Mouse (Mus musculus): ENCODE data around the gene Phf2. TPM values are rescaled to one million over a fixed set of nuclear protein-coding genes. Genes with fewer than 3 reads are reported as not detected.

Gene Phf2
- polyA plus RNA-seq, 1 experiment from 2014 or later = 9.9 TPM

DNA sequence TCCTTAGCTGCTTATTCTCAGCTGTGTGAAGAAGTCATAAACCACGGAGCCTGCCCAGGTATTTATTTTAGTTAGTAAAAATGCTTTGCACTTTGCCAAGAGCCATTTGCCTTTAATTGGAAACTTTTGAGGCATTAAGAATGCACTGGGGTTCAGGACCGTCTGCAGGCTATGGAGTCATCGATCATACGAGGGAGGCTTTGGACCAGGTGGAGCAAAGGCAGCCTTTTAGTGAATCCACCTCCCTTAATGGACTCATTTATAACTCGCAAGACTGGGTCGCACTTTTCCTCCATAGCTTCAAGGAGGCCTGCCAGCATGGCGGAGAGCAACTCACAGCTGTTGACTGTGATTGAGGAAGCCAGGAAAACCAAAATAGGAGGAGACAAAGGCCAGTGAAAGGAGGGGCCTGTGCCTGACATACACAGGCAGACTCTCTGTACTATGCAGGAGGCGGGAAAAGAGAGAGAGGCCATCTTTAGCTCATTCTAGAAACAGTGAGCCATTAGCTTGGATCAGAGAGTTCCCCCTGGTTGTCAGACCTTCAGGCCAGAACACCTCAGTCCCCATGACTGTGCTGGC is 110.0 kb downstream of the Phf2 start:
- Histone ChIP-seq H3K9ac (ENCODE audit: low read length) (no peak overlapping the region), H3K4me2 (ENCODE audit: low read length) (no peak overlapping the region), H3K36me3 (ENCODE audit: control insufficient read depth, insufficient read depth, low read length) (no peaks in the 10 kb centered on the region), H3K27ac (ENCODE audit: low read depth) (no peak overlapping the region), H3K9me3 (ENCODE audit: control insufficient read depth, low read length) (no peaks in the 10 kb centered on the region), H3K4me3 (ENCODE audit: low read depth, low read length) (no peak overlapping the region), H3K4me1 (replicated peaks; ENCODE audit: control insufficient read depth, insufficient read depth, low read length) (peaks cover 4% of the 10 kb centered on the region; the same call in 1 of the 2 replicates), H3K27me3 (replicated peaks; ENCODE audit: control insufficient read depth, insufficient read depth, low read length) (peaks cover 10% of the 10 kb centered on the region; the same call in 1 of the 2 replicates)
- DNase-seq (ENCODE audit: low spot score) (no peak), ATAC-seq (replicated peaks; ENCODE audit: low FRiP score, low TSS enrichment, low read depth) (no peak)
- WGBS = 53% methylated on average over 8 of the region's 8 CpGs

DNA sequence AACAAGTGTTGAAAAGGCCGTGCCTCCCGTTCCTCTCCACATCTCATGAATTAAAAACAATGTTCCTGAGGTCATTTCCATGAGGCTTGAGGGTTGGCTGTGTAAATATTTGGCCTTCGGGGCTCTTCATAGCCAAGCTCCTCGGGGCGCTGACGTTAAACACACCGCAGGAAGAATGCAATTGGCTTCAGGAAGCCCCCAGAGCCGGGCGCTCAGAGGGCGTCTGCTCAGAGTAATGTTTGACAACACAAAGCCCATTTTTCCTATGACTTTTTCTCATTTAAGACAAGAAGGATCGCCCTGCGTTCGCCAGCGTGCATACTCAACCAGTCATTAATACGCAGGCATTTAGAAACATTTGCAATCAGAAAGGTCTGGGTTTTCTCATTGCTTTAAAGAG is 114.2 kb downstream of the Phf2 start:
- no peak overlapping the region for H3K9ac ChIP-seq (ENCODE audit: low read length)
- H3K27ac ChIP-seq (ENCODE audit: low read depth) = no peak overlapping the region
- DNase-seq (ENCODE audit: low spot score) (no peak), ATAC-seq (replicated peaks; ENCODE audit: low FRiP score, low TSS enrichment, low read depth) (no peak)
- H3K4me1 ChIP-seq (replicated peaks; ENCODE audit: control insufficient read depth, insufficient read depth, low read length) = peaks cover 4% of the 10 kb centered on the region; the same call in 1 of the 2 replicates
- no peaks in the 10 kb centered on the region for H3K9me3 ChIP-seq (ENCODE audit: control insufficient read depth, low read length)
- no peak overlapping the region for H3K4me3 ChIP-seq (ENCODE audit: low read depth, low read length)
- H3K27me3 ChIP-seq (replicated peaks; ENCODE audit: control insufficient read depth, insufficient read depth, low read length) = peaks cover 17% of the 10 kb centered on the region
- no peak overlapping the region for H3K4me2 ChIP-seq (ENCODE audit: low read length)
- WGBS = 15% methylated on average over 15 of the region's 15 CpGs
- no peaks in the 10 kb centered on the region for H3K36me3 ChIP-seq (ENCODE audit: control insufficient read depth, insufficient read depth, low read length)

Other genes starting within 250 kb of the Phf2 start
- 9.9 and 10.0 TPM in 2 replicates for gene Ptpdc1, start 245.5 kb downstream of the Phf2 start, polyA plus RNA-seq (2014; fragmentation: Nextera tagmentation; extraction: Ambion mirVana)
- 0.26 and 0.30 TPM in 2 replicates for gene Barx1, start 208.1 kb downstream of the Phf2 start, polyA plus RNA-seq (2014; fragmentation: Nextera tagmentation; extraction: Ambion mirVana)
- 43.0 and 43.8 TPM in 2 replicates for gene Fam120a, start 96.9 kb upstream of the Phf2 start, polyA plus RNA-seq (2014; fragmentation: Nextera tagmentation; extraction: Ambion mirVana)